Comparison of ENCODE assay signal across 8 mouse cellular contexts in the genomic region with DNA sequence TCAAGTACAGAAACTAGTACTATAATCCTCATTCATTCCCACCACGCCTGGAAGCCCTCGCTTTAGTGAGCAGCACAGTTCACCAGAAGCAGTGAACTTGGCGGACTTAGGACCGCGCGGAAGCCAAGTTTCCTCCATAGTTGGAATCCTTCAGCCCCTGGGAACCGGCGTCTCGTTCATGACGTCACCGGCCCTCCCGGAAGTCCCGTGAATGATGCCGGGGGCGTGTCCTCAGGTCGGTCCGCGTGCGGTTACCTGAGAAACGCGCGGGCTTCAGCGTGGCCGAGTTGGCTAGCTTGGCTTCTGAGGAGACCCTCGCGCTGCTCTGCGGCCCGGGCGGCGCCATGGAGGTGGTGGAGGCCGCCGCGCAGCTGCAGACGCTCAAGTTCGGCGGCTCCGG. TPM values are rescaled to one million over a fixed set of nuclear protein-coding genes. Genes with fewer than 3 reads are reported as not detected.
DNase-seq lines count a peak whose midpoint lies in the region; ATAC-seq and TF ChIP-seq lines count a peak whose summit lies in the region.

A gene (plus strand): TSS at position 195 of the 400 bp plus-strand sequence.

- TF ChIP-seq CTCF in Patski (IDR thresholded peaks at IDR 0.05): no peak

- no peaks in the 10 kb centered on the region for H3K9me3 ChIP-seq in hindbrain, embryonic 13.5 days

- peak; percentile 97 for ATAC-seq in Patski
- ATAC-seq in hindbrain, embryonic 13.5 days (ENCODE audit: low FRiP score): peak; percentile 98

- in situ Hi-C loops in Patski (cut with MboI; ENCODE audit: low pct_unique_long_range_greater_than_20kb): loop anchor here (25.0 kb wide), 1 partner anchor 777 kb away; no protein-coding TSS in a partner anchor

- H3K4me3 ChIP-seq in hindbrain, embryonic 13.5 days: peak within 1 kb of the TSS; percentile 84

- peak within 1 kb of the TSS; percentile 82 for H3K27ac ChIP-seq in hindbrain, embryonic 13.5 days

- under 1% methylated on average over 37 of the region's 37 CpGs for WGBS in hindbrain, embryonic 13.5 days

- H3K4me2 ChIP-seq in hindbrain, embryonic 13.5 days: peak within 1 kb of the TSS; percentile 86

- peak within 1 kb of the TSS; percentile 82 for H3K9ac ChIP-seq in hindbrain, embryonic 13.5 days

- POLR2A ChIA-PET in Patski (lab: Charles Lee): no interaction called here

- CTCF ChIA-PET in Patski (lab: Charles Lee): no interaction called here

- H3K27me3 ChIP-seq in Patski: no peaks in the 10 kb centered on the region
- no peaks in the 10 kb centered on the region for H3K27me3 ChIP-seq in hindbrain, embryonic 13.5 days

- no peaks in the 10 kb centered on the region for H3K36me3 ChIP-seq in hindbrain, embryonic 13.5 days

- peaks cover 18% of the 10 kb centered on the region for H3K4me1 ChIP-seq in hindbrain, embryonic 13.5 days (replicated peaks)

- DNase-seq in Patski (ENCODE audit: low read depth, low spot score): peak; percentile 68
- peak; percentile 96 to 97 for DNase-seq in cerebellum, postnatal 14 days
- DNase-seq in frontal cortex, postnatal 14 days (ENCODE audit: low spot score in 2 of 2): peak; percentile 88 to 91
- DNase-seq in layer of hippocampus, postnatal 25 days (ENCODE audit: extremely low spot score in 1 of 2, low spot score in 1 of 2): peak; percentile 82 to 91
- DNase-seq in lung, postnatal 25 days (ENCODE audit: low spot score): peak; percentile 94
- DNase-seq in retina, embryonic 14.5 days (ENCODE audit: low spot score): peak; percentile 96
- peak; percentile 94 for DNase-seq in thymus, postnatal 4 days

RNA-seq across cellular contexts. Expression of the gene that starts here (rescaled TPM):
- 14.4 TPM for polyA plus RNA-seq in Patski (2021)
- polyA plus RNA-seq in hindbrain, embryonic 13.5 days (2015; fragmentation: Nextera tagmentation; extraction: Ambion mirVana): 1.9 and 2.1 TPM in 2 replicates
- 10 to 100 TPM; 12.8 to 15.7 TPM for total RNA-seq in layer of hippocampus, postnatal 25 days (2021)

Comparison
In these comparisons a context has a peak if more than half of its experiments do, and no peak if none do; other contexts are left out.
1. Peak in every context shown above with its lines: DNase-seq, ATAC-seq, H3K4me3 ChIP-seq and H3K27ac ChIP-seq.